20 mouse cellular contexts compared by ENCODE assay signal in the genomic region with DNA sequence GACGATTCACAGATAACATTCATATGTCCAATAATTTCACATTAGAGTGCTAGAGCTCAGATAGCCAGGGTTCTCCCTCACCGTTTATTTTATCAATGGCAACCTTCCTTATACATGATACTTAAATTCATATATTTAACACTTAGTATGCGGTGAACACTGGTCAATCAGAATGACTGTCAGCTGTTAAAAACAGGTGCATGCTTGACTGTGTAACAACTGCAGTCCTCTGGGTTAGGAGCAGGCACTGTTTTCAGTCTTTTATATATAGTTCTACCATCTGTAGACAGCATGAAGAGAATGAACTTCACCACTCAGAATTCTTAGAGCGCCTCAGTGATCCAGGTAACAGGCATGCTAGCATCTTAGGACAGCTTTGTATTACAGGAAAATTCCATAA.
"Had no signal": no experiment of that assay in that cellular context is flagged by ENCODE, and none has a peak within 500 bp of the region (broad histone marks: within the 10 kb centered on the region; RNA-seq: fewer than 3 reads in every experiment).

No protein-coding gene starts in this region.

- ATAC-seq: lung, postnatal 0 days; midbrain, embryonic 13.5 days; midbrain, embryonic 15.5 days had no signal

- H3K9ac ChIP-seq: lung, embryonic 15.5 days; midbrain, embryonic 13.5 days; midbrain, embryonic 15.5 days; neural tube, embryonic 13.5 days; neural tube, embryonic 15.5 days had no signal

- H3K27ac ChIP-seq: lung, embryonic 15.5 days; macrophage; midbrain, embryonic 13.5 days; midbrain, embryonic 15.5 days; neural tube, embryonic 13.5 days; neural tube, embryonic 15.5 days had no signal

- H3K4me2 ChIP-seq: lung, embryonic 15.5 days; midbrain, embryonic 11.5 days; midbrain, embryonic 13.5 days; midbrain, embryonic 15.5 days; neural tube, embryonic 13.5 days; neural tube, embryonic 15.5 days had no signal

- H3K27me3 ChIP-seq: lung, embryonic 15.5 days; megakaryocyte, embryonic 14.5 days; midbrain, embryonic 13.5 days; midbrain, embryonic 15.5 days; neural tube, embryonic 13.5 days; neural tube, embryonic 15.5 days had no signal

- H3K9me3 ChIP-seq: lung, embryonic 15.5 days; megakaryocyte, embryonic 14.5 days; midbrain, embryonic 13.5 days; midbrain, embryonic 15.5 days; neural tube, embryonic 13.5 days; neural tube, embryonic 15.5 days had no signal

- DNase-seq: lung, adult 2 months; lung, postnatal 14 days; lung, postnatal 36 days; retina, postnatal 1 day; right cerebral cortex, adult 18-20 months; right cerebral cortex, postnatal 25 days; right cerebral cortex, postnatal 4 days; spleen, adult 18-20 months; thymus, adult 18-20 months; thymus, postnatal 14 days; thymus, postnatal 36 days had no signal

- H3K36me3 ChIP-seq: lung, embryonic 15.5 days; midbrain, embryonic 13.5 days; midbrain, embryonic 15.5 days; neural tube, embryonic 13.5 days; neural tube, embryonic 15.5 days had no signal

- H3K4me3 ChIP-seq: lung, embryonic 15.5 days; megakaryocyte, embryonic 14.5 days; midbrain, embryonic 13.5 days; midbrain, embryonic 15.5 days; neural tube, embryonic 13.5 days; neural tube, embryonic 15.5 days had no signal

- H3K4me1 ChIP-seq: lung, embryonic 15.5 days; megakaryocyte, embryonic 14.5 days; midbrain, embryonic 15.5 days had no signal
